ENCODE assay signal across 23 mouse cellular contexts in the genomic region with DNA sequence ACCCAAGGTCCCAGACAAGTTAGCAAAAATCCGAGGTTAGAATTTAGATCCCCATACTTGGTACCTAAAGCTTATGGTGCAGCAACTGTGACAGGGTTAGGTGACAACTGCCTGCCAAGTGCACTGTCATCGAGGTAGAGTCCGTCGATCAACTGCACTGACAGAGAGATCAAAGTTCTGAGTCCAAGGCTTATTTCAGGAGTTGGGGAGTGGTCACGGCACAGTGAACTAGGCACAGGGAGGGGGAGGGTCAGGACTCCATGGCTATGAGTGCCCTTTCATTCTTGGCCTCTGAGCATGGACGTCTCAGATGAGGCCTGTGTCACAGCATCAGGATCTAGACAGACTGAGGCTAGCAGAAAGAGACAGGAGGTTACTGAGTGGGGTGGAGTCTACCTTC. TPM values are rescaled to one million over a fixed set of nuclear protein-coding genes. Genes with fewer than 3 reads are reported as not detected.
DNase-seq lines count a peak whose midpoint lies in the region; ATAC-seq lines count a peak whose summit lies in the region.
"Had no signal": no experiment of that assay in that cellular context is flagged by ENCODE, and none has a peak within 500 bp of the region (broad histone marks: within the 10 kb centered on the region; RNA-seq: fewer than 3 reads in every experiment).

No protein-coding gene starts in this region.

- no peak overlapping the region for H3K9ac ChIP-seq in kidney, embryonic 15.5 days
- H3K9ac ChIP-seq in kidney, embryonic 14.5 days (ENCODE audit: low read depth, low read length): no peak overlapping the region
- no peak overlapping the region for H3K9ac ChIP-seq in kidney, embryonic 16.5 days (replicated peaks; ENCODE audit: low read length)
- H3K9ac ChIP-seq: embryonic facial prominence, embryonic 13.5 days; embryonic facial prominence, embryonic 15.5 days; forebrain, embryonic 12.5 days had no signal

- H3K9me3 ChIP-seq in kidney, embryonic 15.5 days (replicated peaks): no peaks in the 10 kb centered on the region
- H3K9me3 ChIP-seq in kidney, embryonic 14.5 days (ENCODE audit: control insufficient read depth, low read length): no peaks in the 10 kb centered on the region
- no peaks in the 10 kb centered on the region for H3K9me3 ChIP-seq in kidney, embryonic 16.5 days (ENCODE audit: low read length)
- H3K9me3 ChIP-seq: embryonic facial prominence, embryonic 13.5 days; embryonic facial prominence, embryonic 15.5 days; forebrain, embryonic 10.5 days; forebrain, embryonic 12.5 days had no signal

- no peak overlapping the region for H3K4me3 ChIP-seq in kidney, embryonic 15.5 days (replicated peaks)
- no peak overlapping the region for H3K4me3 ChIP-seq in kidney, embryonic 14.5 days (ENCODE audit: low read length)
- no peak overlapping the region for H3K4me3 ChIP-seq in kidney, embryonic 16.5 days (ENCODE audit: low read length)
- H3K4me3 ChIP-seq: embryonic facial prominence, embryonic 13.5 days; embryonic facial prominence, embryonic 15.5 days; erythroblast, embryonic 14.5 days; forebrain, embryonic 10.5 days; forebrain, embryonic 12.5 days had no signal

- no peak overlapping the region for H3K4me2 ChIP-seq in kidney, embryonic 15.5 days
- H3K4me2 ChIP-seq in kidney, embryonic 14.5 days (replicated peaks; ENCODE audit: low read depth, low read length): no peak overlapping the region
- no peak overlapping the region for H3K4me2 ChIP-seq in kidney, embryonic 16.5 days (replicated peaks; ENCODE audit: low read depth, low read length)
- H3K4me2 ChIP-seq: embryonic facial prominence, embryonic 13.5 days; embryonic facial prominence, embryonic 15.5 days; forebrain, embryonic 12.5 days had no signal

- no peak overlapping the region for H3K27ac ChIP-seq in kidney, embryonic 15.5 days
- no peak overlapping the region for H3K27ac ChIP-seq in kidney, embryonic 14.5 days (ENCODE audit: low read depth, low read length)
- no peak overlapping the region for H3K27ac ChIP-seq in kidney, embryonic 16.5 days (ENCODE audit: low read length)
- H3K27ac ChIP-seq: embryonic facial prominence, embryonic 13.5 days; embryonic facial prominence, embryonic 15.5 days; forebrain, embryonic 10.5 days; forebrain, embryonic 12.5 days had no signal

- 35% methylated on average over 6 of the region's 6 CpGs for WGBS in kidney, embryonic 15.5 days
- WGBS in kidney, embryonic 14.5 days: 38% methylated on average over 6 of the region's 6 CpGs
- WGBS in kidney, embryonic 16.5 days: 38% methylated on average over 6 of the region's 6 CpGs

- no peak for ATAC-seq in kidney, embryonic 15.5 days (replicated peaks; ENCODE audit: low FRiP score)
- ATAC-seq in kidney, embryonic 14.5 days (ENCODE audit: low FRiP score, low TSS enrichment): no peak
- no peak for ATAC-seq in kidney, embryonic 16.5 days (ENCODE audit: low FRiP score, low TSS enrichment)
- ATAC-seq: forebrain, embryonic 14.5 days had no signal

- H3K36me3 ChIP-seq in kidney, embryonic 15.5 days: no peaks in the 10 kb centered on the region
- no peaks in the 10 kb centered on the region for H3K36me3 ChIP-seq in kidney, embryonic 14.5 days (ENCODE audit: control insufficient read depth, insufficient read depth, low read length)
- no peaks in the 10 kb centered on the region for H3K36me3 ChIP-seq in kidney, embryonic 16.5 days (ENCODE audit: insufficient read depth, low read length)
- H3K36me3 ChIP-seq: embryonic facial prominence, embryonic 13.5 days; embryonic facial prominence, embryonic 15.5 days; forebrain, embryonic 10.5 days; forebrain, embryonic 12.5 days had no signal

- peaks cover 69% of the 10 kb centered on the region for H3K27me3 ChIP-seq in kidney, embryonic 15.5 days
- peaks cover 38% of the 10 kb centered on the region for H3K27me3 ChIP-seq in kidney, embryonic 14.5 days (ENCODE audit: control insufficient read depth, insufficient read depth, low read length)
- peaks cover 56% of the 10 kb centered on the region for H3K27me3 ChIP-seq in kidney, embryonic 16.5 days (ENCODE audit: insufficient read depth, low read length)

- DNase-seq in kidney, adult 18-20 months: peak; percentile 5
- DNase-seq in kidney, adult 8-10 months: peak; percentile 16 to 46
- DNase-seq in kidney, postnatal 36 days: peak; percentile 13 to 57
- DNase-seq: adrenal gland, adult 2 months; adrenal gland, postnatal 10 days; adrenal gland, postnatal 25 days; cerebellum, adult 11 months; cerebellum, adult 18-20 months; cerebellum, adult 8-10 months; cerebellum, adult 9-11 months; cerebellum, postnatal 14 days; cerebellum, postnatal 36 days; embryo, embryonic 11 days had no signal

- H3K4me1 ChIP-seq in kidney, embryonic 15.5 days: peaks cover 11% of the 10 kb centered on the region
- H3K4me1 ChIP-seq in kidney, embryonic 14.5 days (ENCODE audit: control insufficient read depth, insufficient read depth, low read length): no peaks in the 10 kb centered on the region
- H3K4me1 ChIP-seq in kidney, embryonic 16.5 days (ENCODE audit: insufficient read depth, low read length): peaks cover 5% of the 10 kb centered on the region; the same call in 1 of the 2 replicates

RNA-seq across cellular contexts. Expression of gene Mpped1, which starts 1.8 kb away (rescaled TPM):
- 0.41 and 0.70 TPM in 2 replicates for polyA plus RNA-seq in kidney, embryonic 15.5 days (2015; fragmentation: Nextera tagmentation; extraction: Ambion mirVana)
- polyA plus RNA-seq in kidney, embryonic 14.5 days (2014; fragmentation: Nextera tagmentation; extraction: Ambion mirVana): 0.37 and 0.50 TPM in 2 replicates
- 0.39 and 0.42 TPM in 2 replicates for polyA plus RNA-seq in kidney, embryonic 16.5 days (2015; fragmentation: Nextera tagmentation; extraction: Ambion mirVana)
- polyA plus RNA-seq: adrenal gland, adult 2 months; C2C12; erythroblast, embryonic 14.5 days had no signal

RNA-seq across cellular contexts. Expression of gene Scube1, which starts 52.7 kb away (rescaled TPM):
- polyA plus RNA-seq in kidney, embryonic 15.5 days (2015; fragmentation: Nextera tagmentation; extraction: Ambion mirVana): 5.1 and 6.1 TPM in 2 replicates
- polyA plus RNA-seq in kidney, embryonic 14.5 days (2014; fragmentation: Nextera tagmentation; extraction: Ambion mirVana): 4.7 and 7.4 TPM in 2 replicates
- 4.8 and 4.9 TPM in 2 replicates for polyA plus RNA-seq in kidney, embryonic 16.5 days (2015; fragmentation: Nextera tagmentation; extraction: Ambion mirVana)
- polyA plus RNA-seq: C2C12; erythroblast, embryonic 14.5 days had no signal
